Mouse (Mus musculus): ENCODE results near the gene Cnpy4. TPM values are rescaled to one million over a fixed set of nuclear protein-coding genes. Genes with fewer than 3 reads are reported as not detected.

Cnpy4 gene
- polyA plus RNA-seq, 1 experiment from 2014 or later = 12.1 TPM

GRCm38 (mm10) chr5:138160842-138161665, 26.2 kb upstream of the Cnpy4 start, which contains the start of gene Cops6:
Gene Cops6 (plus strand): TSS chr5:138161071.
- TF ChIP-seq CTCF (IDR thresholded peaks at IDR 0.05; ENCODE audit: low read depth) = no peak

GRCm38 (mm10) chr5:138163046-138163445, 24.2 kb upstream of the Cnpy4 start:
- no peak for TF ChIP-seq CTCF (IDR thresholded peaks at IDR 0.05; ENCODE audit: low read depth)

More at GRCm38 (mm10) chr5:138160842-138161665, 26.2 kb upstream of the Cnpy4 start, which contains the start of gene Cops6:
- Histone ChIP-seq H3K9me3 (ENCODE audit: control insufficient read depth) (no peaks in the 10 kb centered on the region), H3K27me3 (replicated peaks; ENCODE audit: control insufficient read depth, insufficient read depth, low read length) (no peaks in the 10 kb centered on the region), H3K4me2 (replicated peaks; ENCODE audit: low read depth) (peak within 1 kb of the TSS; percentile 73), H3K27ac (ENCODE audit: low read depth, low read length) (peak within 1 kb of the TSS; percentile 3), H3K4me3 (ENCODE audit: low read depth, low read length) (peak within 1 kb of the TSS; percentile 64), H3K36me3 (ENCODE audit: control insufficient read depth, insufficient read depth) (peaks cover 35% of the 10 kb centered on the region), H3K9ac (ENCODE audit: low read depth, low read length) (peak within 1 kb of the TSS; percentile 61), H3K4me1 (replicated peaks; ENCODE audit: control insufficient read depth, insufficient read depth, low read length) (0 out of 2 replicates have a peak, but pooled peaks cover 5% of the 10 kb centered on the region)
- peak; percentile 92 for ATAC-seq
- WGBS = under 1% methylated on average over 42 of the region's 42 CpGs

GRCm38 (mm10) chr5:138163610-138164009, 23.7 kb upstream of the Cnpy4 start:
- Histone ChIP-seq H3K9me3 (ENCODE audit: control insufficient read depth) (no peaks in the 10 kb centered on the region), H3K36me3 (ENCODE audit: control insufficient read depth, insufficient read depth) (peaks cover 60% of the 10 kb centered on the region), H3K4me3 (ENCODE audit: low read depth, low read length) (no peak overlapping the region), H3K27ac (ENCODE audit: low read depth, low read length) (no peak overlapping the region), H3K4me2 (replicated peaks; ENCODE audit: low read depth) (no peak overlapping the region), H3K4me1 (replicated peaks; ENCODE audit: control insufficient read depth, insufficient read depth, low read length) (0 out of 2 replicates have a peak, but pooled peaks cover 5% of the 10 kb centered on the region), H3K9ac (ENCODE audit: low read depth, low read length) (no peak overlapping the region), H3K27me3 (replicated peaks; ENCODE audit: control insufficient read depth, insufficient read depth, low read length) (no peaks in the 10 kb centered on the region)
- no peak for TF ChIP-seq CTCF (IDR thresholded peaks at IDR 0.05; ENCODE audit: low read depth)
- no peak for ATAC-seq
- WGBS = 61% methylated on average over 10 of the region's 10 CpGs

More at GRCm38 (mm10) chr5:138163046-138163445, 24.2 kb upstream of the Cnpy4 start:
- no peaks in the 10 kb centered on the region for H3K9me3 ChIP-seq (ENCODE audit: control insufficient read depth)
- peaks cover 54% of the 10 kb centered on the region for H3K36me3 ChIP-seq (ENCODE audit: control insufficient read depth, insufficient read depth)
- no peak overlapping the region for H3K4me3 ChIP-seq (ENCODE audit: low read depth, low read length)
- no peak overlapping the region for H3K9ac ChIP-seq (ENCODE audit: low read depth, low read length)
- H3K27ac ChIP-seq (ENCODE audit: low read depth, low read length) = no peak overlapping the region
- WGBS = 61% methylated on average over 6 of the region's 6 CpGs
- H3K4me1 ChIP-seq (replicated peaks; ENCODE audit: control insufficient read depth, insufficient read depth, low read length) = 0 out of 2 replicates have a peak, but pooled peaks cover 5% of the 10 kb centered on the region
- no peak for ATAC-seq
- no peak overlapping the region for H3K4me2 ChIP-seq (replicated peaks; ENCODE audit: low read depth)
- no peaks in the 10 kb centered on the region for H3K27me3 ChIP-seq (replicated peaks; ENCODE audit: control insufficient read depth, insufficient read depth, low read length)

- Histone ChIP-seq H3K4me2 (replicated peaks; ENCODE audit: low read depth) (no peak overlapping the region), H3K4me1 (replicated peaks; ENCODE audit: control insufficient read depth, insufficient read depth, low read length) (0 out of 2 replicates have a peak, but pooled peaks cover 8% of the 10 kb centered on the region), H3K9ac (ENCODE audit: low read depth, low read length) (no peak overlapping the region), H3K4me3 (ENCODE audit: low read depth, low read length) (no peak overlapping the region), H3K27ac (ENCODE audit: low read depth, low read length) (no peak overlapping the region), H3K27me3 (replicated peaks; ENCODE audit: control insufficient read depth, insufficient read depth, low read length) (no peaks in the 10 kb centered on the region), H3K36me3 (ENCODE audit: control insufficient read depth, insufficient read depth) (peaks cover 65% of the 10 kb centered on the region), H3K9me3 (ENCODE audit: control insufficient read depth) (no peaks in the 10 kb centered on the region)
- 82% methylated on average over 8 of the region's 8 CpGs for WGBS
- TF ChIP-seq CTCF (IDR thresholded peaks at IDR 0.05; ENCODE audit: low read depth) = no peak
- ATAC-seq = no peak
Observed at GRCm38 (mm10) chr5:138165594-138165993, 21.7 kb upstream of the Cnpy4 start.

GRCm38 (mm10) chr5:138170936-138171561, 16.2 kb upstream of the Cnpy4 start:
- peak; percentile 88 for ATAC-seq
- Histone ChIP-seq H3K27ac (ENCODE audit: low read depth, low read length) (peak overlapping the region; percentile 84), H3K9ac (ENCODE audit: low read depth, low read length) (peak overlapping the region; percentile 58), H3K9me3 (ENCODE audit: control insufficient read depth) (no peaks in the 10 kb centered on the region), H3K4me1 (replicated peaks; ENCODE audit: control insufficient read depth, insufficient read depth, low read length) (0 out of 2 replicates have a peak, but pooled peaks cover 10% of the 10 kb centered on the region), H3K4me2 (replicated peaks; ENCODE audit: low read depth) (peak overlapping the region; percentile 99), H3K27me3 (replicated peaks; ENCODE audit: control insufficient read depth, insufficient read depth, low read length) (no peaks in the 10 kb centered on the region), H3K36me3 (ENCODE audit: control insufficient read depth, insufficient read depth) (peaks cover 47% of the 10 kb centered on the region), H3K4me3 (ENCODE audit: low read depth, low read length) (peak overlapping the region; percentile 67)
- peak; percentile 47 for TF ChIP-seq CTCF (IDR thresholded peaks at IDR 0.05; ENCODE audit: low read depth)
- WGBS = under 1% methylated on average over 47 of the region's 47 CpGs

Measured in intestine, postnatal 0 days (tissue).